Mouse (Mus musculus) neural tube, embryonic 11.5 days (tissue): ENCODE measurements around the gene Arhgef10l. TPM values are rescaled to one million over a fixed set of nuclear protein-coding genes. Genes with fewer than 3 reads are reported as not detected.

ENCODE experiments used
- ATAC-seq: fragments of 200-750 bp; cut with Nextera tagmentation; 2 replicates; pipeline ENCODE4 v1.8.0; 2017; ENCODE audit warnings: moderate number of reproducible peaks, mild to moderate bottlenecking, moderate TSS enrichment, moderate library complexity; ENCODE audit not compliant: insufficient read depth, low FRiP score, low TSS enrichment
- DNase-seq: peaks from one replicate; pipeline ENCODE4 v3.0.0-alpha.2; 2015; ENCODE audit warnings: low spot score
- H3K27ac ChIP-seq: fragments of 300-500 bp; sonication (generic); 2 replicates; pipeline ENCODE4 v1.5.1; 2014; ENCODE audit warnings: low read depth, mild to moderate bottlenecking, low read length
- H3K27me3 ChIP-seq: fragments of 300-500 bp; sonication (generic); 2 replicates; pipeline ENCODE4 v1.6.1; 2014; ENCODE audit warnings: mild to moderate bottlenecking, low read length, mixed read lengths; ENCODE audit not compliant: control insufficient read depth, insufficient read depth
- H3K36me3 ChIP-seq: fragments of 300-500 bp; sonication (generic); 2 replicates; pipeline ENCODE4 v1.6.1; 2014; ENCODE audit warnings: mild to moderate bottlenecking, low read length, moderate library complexity, mixed read lengths; ENCODE audit not compliant: control insufficient read depth, insufficient read depth
- H3K4me1 ChIP-seq: fragments of 300-500 bp; sonication (generic); 2 replicates; pipeline ENCODE4 v1.6.1; 2014; ENCODE audit warnings: low read length, mixed read lengths; ENCODE audit not compliant: control insufficient read depth, insufficient read depth
- H3K4me2 ChIP-seq: fragments of 300-500 bp; sonication (generic); 2 replicates; pipeline ENCODE4 v1.6.1; 2014; ENCODE audit warnings: low read depth, mild to moderate bottlenecking, moderate library complexity
- H3K4me3 ChIP-seq: fragments of 300-500 bp; sonication (generic); 2 replicates; pipeline ENCODE4 v1.5.1; 2014; ENCODE audit warnings: low read depth, low read length
- H3K9ac ChIP-seq: fragments of 300-500 bp; sonication (generic); 2 replicates; pipeline ENCODE4 v1.6.1; 2014; ENCODE audit warnings: mild to moderate bottlenecking, low read length
- H3K9me3 ChIP-seq: fragments of 300-500 bp; sonication (generic); 2 replicates; pipeline ENCODE4 v1.6.1; 2016; ENCODE audit warnings: low read length; ENCODE audit not compliant: control insufficient read depth
- WGBS: fragments of 180-500 bp; shearing (Covaris S2); extraction: QIAGEN DNeasy Blood & Tissue Kit; methylation state at CpG from one replicate; pipeline ENCODE4 v1.1.7; 2014; 5-methylcytosine and 5-hydroxymethylcytosine counted together
- polyA plus RNA-seq: library from polyadenylated mRNA; unstranded; fragments of >200 nt; fragmentation: Nextera tagmentation; extraction: Ambion mirVana; gene quantifications from 2 replicates; pipeline ENCODE4 v1.2.1, GENCODE M21; 2014

The Arhgef10l gene
- polyA plus RNA-seq, 1 experiment from 2014 or later: 25.3 TPM

GRCm38 (mm10) chr4:140586478-140586877, 79.3 kb downstream of the Arhgef10l start:
- no peak overlapping the region for H3K27ac ChIP-seq
- H3K4me3 ChIP-seq: no peak overlapping the region
- DNase-seq (no peak), ATAC-seq (no peak)
- no peaks in the 10 kb centered on the region for H3K4me1 ChIP-seq
- H3K9ac ChIP-seq: no peak overlapping the region
- no peaks in the 10 kb centered on the region for H3K27me3 ChIP-seq
- no peaks in the 10 kb centered on the region; the same call in 1 of the 2 replicates for H3K36me3 ChIP-seq
- H3K4me2 ChIP-seq: no peak overlapping the region
- H3K9me3 ChIP-seq: no peaks in the 10 kb centered on the region
- 75% methylated on average over 5 of the region's 5 CpGs for whole genome bisulfite sequencing

- Histone ChIP-seq H3K4me3 (no peak overlapping the region), H3K27me3 (no peaks in the 10 kb centered on the region), H3K27ac (no peak overlapping the region), H3K36me3 (peaks cover 7% of the 10 kb centered on the region; the same call in 1 of the 2 replicates), H3K9ac (no peak overlapping the region), H3K4me1 (no peaks in the 10 kb centered on the region), H3K4me2 (no peak overlapping the region), H3K9me3 (no peaks in the 10 kb centered on the region)
- ATAC-seq (no peak), DNase-seq (no peak)
- WGBS: 86% methylated on average over 5 of the region's 5 CpGs
These were observed 81.6 kb downstream of the Arhgef10l start for GRCm38 (mm10) chr4:140584240-140584639.

GRCm38 (mm10) chr4:140582390-140583088, 83.3 kb downstream of the Arhgef10l start:
- Histone ChIP-seq H3K27ac (no peak overlapping the region), H3K9ac (no peak overlapping the region), H3K4me1 (no peaks in the 10 kb centered on the region), H3K4me3 (no peak overlapping the region), H3K27me3 (no peaks in the 10 kb centered on the region), H3K9me3 (no peaks in the 10 kb centered on the region), H3K36me3 (peaks cover 9% of the 10 kb centered on the region; the same call in 1 of the 2 replicates), H3K4me2 (no peak overlapping the region)
- DNase-seq (no peak), ATAC-seq (no peak)
- 87% methylated on average over 15 of the region's 15 CpGs for WGBS

DNA sequence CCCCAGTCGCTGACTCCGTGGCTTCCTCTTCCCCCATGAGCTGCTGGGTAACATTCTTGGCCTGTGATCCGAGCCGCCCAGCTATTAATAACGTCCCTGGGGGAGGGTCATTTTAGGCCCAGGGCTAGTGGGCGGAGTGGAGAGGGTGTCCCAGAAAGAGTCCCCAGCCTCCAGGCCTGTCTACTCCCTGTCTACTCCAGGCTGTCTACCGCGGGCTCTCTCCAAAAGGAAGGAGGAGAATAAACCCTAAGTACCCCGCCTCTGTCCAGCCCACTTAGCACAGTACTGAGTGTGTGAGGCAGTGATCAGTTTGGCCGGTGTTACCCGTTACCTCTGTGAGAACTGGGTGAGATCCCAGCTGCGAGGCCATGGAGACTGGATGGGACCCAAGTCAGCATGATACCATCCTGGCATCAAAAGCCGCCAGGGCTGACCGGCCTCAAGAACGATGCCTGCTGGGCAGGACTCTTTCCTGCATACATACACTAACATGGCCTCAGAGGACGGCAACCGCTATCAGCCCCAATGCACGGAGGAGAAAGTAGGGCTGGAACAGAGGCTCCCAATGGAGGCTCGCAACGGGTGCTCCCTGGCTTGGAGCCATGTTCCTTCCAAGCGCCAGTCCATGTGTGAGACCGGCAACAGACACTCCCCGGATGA, 84.0 kb downstream of the Arhgef10l start:
- H3K4me3 ChIP-seq: no peak overlapping the region
- no peaks in the 10 kb centered on the region for H3K9me3 ChIP-seq
- no peak overlapping the region for H3K9ac ChIP-seq
- DNase-seq: no peak
- no peak overlapping the region for H3K27ac ChIP-seq
- peaks cover 9% of the 10 kb centered on the region; the same call in 1 of the 2 replicates for H3K36me3 ChIP-seq
- H3K4me2 ChIP-seq: no peak overlapping the region
- no peak for ATAC-seq
- H3K27me3 ChIP-seq: no peaks in the 10 kb centered on the region
- 82% methylated on average over 23 of the region's 23 CpGs for WGBS
- H3K4me1 ChIP-seq: no peaks in the 10 kb centered on the region

GRCm38 (mm10) chr4:140581341-140581729, 84.5 kb downstream of the Arhgef10l start:
- Histone ChIP-seq H3K4me3 (no peak overlapping the region), H3K4me2 (no peak overlapping the region), H3K27me3 (no peaks in the 10 kb centered on the region), H3K27ac (no peak overlapping the region), H3K4me1 (no peaks in the 10 kb centered on the region), H3K36me3 (peaks cover 12% of the 10 kb centered on the region; the same call in 1 of the 2 replicates), H3K9me3 (no peaks in the 10 kb centered on the region), H3K9ac (no peak overlapping the region)
- ATAC-seq: no peak
- WGBS: 87% methylated on average over 16 of the region's 16 CpGs
- DNase-seq: no peak

DNA sequence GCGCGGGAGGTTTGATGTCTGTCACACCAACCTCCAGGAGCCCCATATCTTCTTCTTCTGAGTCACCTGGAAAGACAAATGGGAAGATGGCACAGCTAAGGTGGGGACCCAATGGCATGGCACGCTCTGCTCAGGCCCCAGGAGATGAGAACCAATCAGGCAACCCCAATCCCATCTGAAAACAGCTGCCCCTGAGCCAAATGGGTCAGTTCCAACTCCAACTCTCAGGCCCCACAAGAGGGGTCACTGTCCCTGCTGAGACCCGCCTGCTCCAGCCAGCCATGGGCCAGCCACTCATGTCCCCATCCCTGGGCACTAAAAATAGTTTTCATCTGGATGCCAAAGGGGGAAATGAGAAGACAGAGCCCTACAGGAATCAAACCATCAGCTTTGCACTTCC, 84.9 kb downstream of the Arhgef10l start:
- no peak overlapping the region for H3K9ac ChIP-seq
- no peaks in the 10 kb centered on the region for H3K4me1 ChIP-seq
- 92% methylated on average over 4 of the region's 4 CpGs for WGBS
- H3K36me3 ChIP-seq: peaks cover 16% of the 10 kb centered on the region
- ATAC-seq (no peak), DNase-seq (no peak)
- H3K9me3 ChIP-seq: no peaks in the 10 kb centered on the region
- no peak overlapping the region for H3K27ac ChIP-seq
- H3K4me2 ChIP-seq: no peak overlapping the region
- H3K4me3 ChIP-seq: no peak overlapping the region
- H3K27me3 ChIP-seq: no peaks in the 10 kb centered on the region

DNA sequence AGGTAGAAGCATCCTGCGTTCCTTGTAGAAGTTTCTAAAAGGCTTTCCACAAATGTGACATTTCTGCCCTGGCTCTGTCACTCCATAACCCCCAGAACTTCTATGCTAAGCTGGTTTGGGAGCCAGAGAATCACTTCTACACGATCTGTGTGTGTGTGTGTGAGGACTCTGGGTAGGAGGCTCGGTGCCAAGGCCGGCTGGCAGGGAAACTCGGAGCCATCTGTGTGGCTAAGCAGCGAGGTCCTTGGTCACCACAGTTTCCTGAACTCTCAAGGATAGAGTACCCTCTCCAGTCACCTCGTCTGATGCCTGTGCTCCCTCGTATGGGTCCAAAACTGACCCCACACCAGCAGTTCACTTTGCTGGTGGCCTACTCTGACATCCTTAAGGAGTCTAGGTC, 86.2 kb downstream of the Arhgef10l start:
- ATAC-seq (no peak), DNase-seq (no peak)
- Histone ChIP-seq H3K9me3 (no peaks in the 10 kb centered on the region), H3K36me3 (peaks cover 16% of the 10 kb centered on the region), H3K4me3 (no peak overlapping the region), H3K4me2 (no peak overlapping the region), H3K27ac (no peak overlapping the region), H3K9ac (no peak overlapping the region), H3K4me1 (no peaks in the 10 kb centered on the region), H3K27me3 (no peaks in the 10 kb centered on the region)
- WGBS: 91% methylated on average over 8 of the region's 8 CpGs

DNA sequence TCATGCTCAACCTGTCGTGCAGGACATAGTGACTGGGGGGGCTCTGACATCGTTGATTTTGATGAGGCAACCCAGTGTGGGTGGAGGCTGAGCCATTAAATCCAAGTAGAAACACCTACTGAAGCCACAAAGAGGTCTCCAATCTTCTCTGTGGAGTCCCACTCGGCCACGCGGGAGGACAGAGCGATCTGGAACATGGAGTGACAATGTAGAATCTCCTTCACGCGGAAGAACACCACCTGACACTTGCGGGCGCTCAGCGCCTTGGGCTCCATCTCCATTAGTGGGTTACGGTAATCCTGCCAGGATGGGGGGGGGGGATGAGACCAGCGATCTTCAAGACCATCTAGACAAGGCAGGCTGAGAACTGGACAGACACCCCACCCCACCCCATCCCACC, 86.7 kb downstream of the Arhgef10l start:
- H3K27me3 ChIP-seq: no peaks in the 10 kb centered on the region
- H3K27ac ChIP-seq: no peak overlapping the region
- no peaks in the 10 kb centered on the region for H3K9me3 ChIP-seq
- no peaks in the 10 kb centered on the region for H3K4me1 ChIP-seq
- DNase-seq: no peak
- WGBS: 96% methylated on average over 13 of the region's 13 CpGs
- ATAC-seq: no peak
- H3K36me3 ChIP-seq: peaks cover 16% of the 10 kb centered on the region
- no peak overlapping the region for H3K4me3 ChIP-seq
- H3K9ac ChIP-seq: no peak overlapping the region
- no peak overlapping the region for H3K4me2 ChIP-seq

DNA sequence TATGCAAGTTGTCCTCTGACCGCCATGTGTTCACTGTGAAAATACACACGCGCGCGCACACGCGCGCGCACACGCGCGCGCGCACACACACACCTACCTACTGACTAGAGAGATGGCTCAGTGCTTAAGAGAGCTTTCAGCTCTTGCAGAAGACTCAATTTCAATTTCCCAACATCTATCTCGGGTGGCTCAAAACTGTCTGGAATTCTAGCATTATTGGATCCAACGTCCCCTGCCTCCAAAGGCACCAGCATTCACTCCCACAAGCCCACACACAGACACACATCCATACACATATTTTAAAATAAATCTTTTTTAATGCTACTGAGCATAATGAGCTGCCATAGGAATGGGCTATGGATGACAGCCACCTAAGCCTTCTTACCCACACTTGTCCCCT, 89.2 kb downstream of the Arhgef10l start:
- no peak overlapping the region for H3K4me3 ChIP-seq
- no peak overlapping the region for H3K27ac ChIP-seq
- H3K9ac ChIP-seq: no peak overlapping the region
- H3K4me2 ChIP-seq: no peak overlapping the region
- H3K27me3 ChIP-seq: no peaks in the 10 kb centered on the region
- H3K4me1 ChIP-seq: no peaks in the 10 kb centered on the region
- no peaks in the 10 kb centered on the region for H3K9me3 ChIP-seq
- WGBS: 98% methylated on average over 16 of the region's 16 CpGs
- ATAC-seq (no peak), DNase-seq (no peak)
- H3K36me3 ChIP-seq: peaks cover 21% of the 10 kb centered on the region
